Mouse (Mus musculus) heart, embryonic 16.5 days (tissue): ENCODE results near the gene Hamp2. TPM values are rescaled to one million over a fixed set of nuclear protein-coding genes. Genes with fewer than 3 reads are reported as not detected.
"Not testable (repeated sequence)": the region's sequence is repeated elsewhere in the genome, so short reads cannot be mapped to it uniquely, and the experiment has no call there.

ENCODE experiments used
- ATAC-seq: fragments of 200-750 bp; cut with Nextera tagmentation; replicated peaks from 2 replicates; pipeline ENCODE4 v1.8.0; 2017; ENCODE audit warnings: moderate number of reproducible peaks; ENCODE audit not compliant: insufficient read depth, low FRiP score; ENCODE audit errors: extremely low read depth
- H3K27ac ChIP-seq: fragments of 300-500 bp; sonication (generic); 2 replicates; pipeline ENCODE4 v1.5.1; 2014; ENCODE audit warnings: mild to moderate bottlenecking, low read length, control low read depth, moderate library complexity
- H3K27me3 ChIP-seq: fragments of 300-500 bp; sonication (generic); 2 replicates; pipeline ENCODE4 v1.6.1; 2014; ENCODE audit warnings: low read length, mixed read lengths; ENCODE audit not compliant: control insufficient read depth, insufficient read depth
- H3K36me3 ChIP-seq: fragments of 300-500 bp; sonication (generic); 2 replicates; pipeline ENCODE4 v1.6.1; 2014; ENCODE audit not compliant: control insufficient read depth, insufficient read depth
- H3K4me1 ChIP-seq: fragments of 300-500 bp; sonication (generic); 2 replicates; pipeline ENCODE4 v1.6.1; 2014; ENCODE audit warnings: low read length, mixed read lengths; ENCODE audit not compliant: control insufficient read depth, insufficient read depth
- H3K4me2 ChIP-seq: fragments of 300-500 bp; sonication (generic); 2 replicates; pipeline ENCODE4 v1.6.1; 2014; ENCODE audit warnings: low read depth, mild to moderate bottlenecking, control low read depth, low read length
- H3K4me3 ChIP-seq: fragments of 300-500 bp; sonication (generic); 2 replicates; pipeline ENCODE4 v1.5.1; 2014; ENCODE audit warnings: mild to moderate bottlenecking, control low read depth, low read length
- H3K9ac ChIP-seq: fragments of 300-500 bp; sonication (generic); 2 replicates; pipeline ENCODE4 v1.6.1; 2014; ENCODE audit warnings: low read length, control low read depth
- H3K9me3 ChIP-seq: fragments of 300-500 bp; sonication (generic); replicated peaks from 2 replicates; pipeline ENCODE4 v1.6.1; 2016; ENCODE audit warnings: low read length; ENCODE audit not compliant: control insufficient read depth
- WGBS: fragments of 180-500 bp; shearing (Covaris S2); extraction: QIAGEN DNeasy Blood & Tissue Kit; methylation state at CpG from one replicate; pipeline ENCODE4 v1.1.7; 2014; 5-methylcytosine and 5-hydroxymethylcytosine counted together
- polyA plus RNA-seq: library from polyadenylated mRNA; unstranded; fragments of >200 nt; fragmentation: Nextera tagmentation; extraction: Ambion mirVana; gene quantifications from 2 replicates; pipeline ENCODE4 v1.2.1, GENCODE M21; 2015

Hamp2 gene
- polyA plus RNA-seq, 1 experiment from 2014 or later, result not detected

- WGBS, result 57% methylated on average over 2 of the region's 2 CpGs
- not testable (repeated sequence) for ATAC-seq, H3K27me3 ChIP-seq, H3K4me1 ChIP-seq, H3K9ac ChIP-seq, H3K27ac ChIP-seq, H3K4me3 ChIP-seq, H3K9me3 ChIP-seq, H3K36me3 ChIP-seq, H3K4me2 ChIP-seq
Observed at GRCm38 (mm10) chr7:30944706-30945105, 20.2 kb upstream of the Hamp2 start.

- WGBS, result 62% methylated on average over 9 of the region's 9 CpGs
- H3K27me3 ChIP-seq, result no peaks in the 10 kb centered on the region
- no peak within 1 kb of the TSS for H3K27ac ChIP-seq
- no peaks in the 10 kb centered on the region for H3K9me3 ChIP-seq
- peaks cover 5% of the 10 kb centered on the region for H3K36me3 ChIP-seq
- no peak within 1 kb of the TSS for H3K9ac ChIP-seq
- no peak within 1 kb of the TSS for H3K4me3 ChIP-seq
- no peak within 1 kb of the TSS for H3K4me2 ChIP-seq
- no peak for ATAC-seq
- no peaks in the 10 kb centered on the region for H3K4me1 ChIP-seq
Observed at GRCm38 (mm10) chr7:30943909-30944635, 19.6 kb upstream of the Hamp2 start, which contains the start of gene Hamp. Gene Hamp (minus strand): TSS chr7:30944032.

GRCm38 (mm10) chr7:30942365-30942764, 17.9 kb upstream of the Hamp2 start:
- ATAC-seq, H3K27me3 ChIP-seq, H3K9me3 ChIP-seq, H3K4me1 ChIP-seq, H3K9ac ChIP-seq, H3K36me3 ChIP-seq, H3K4me2 ChIP-seq, H3K4me3 ChIP-seq, H3K27ac ChIP-seq: not testable (repeated sequence)
- 60% methylated on average over 2 of the region's 3 CpGs for WGBS

- 57% methylated on average over 1 of the region's 1 CpGs for WGBS
- not testable (repeated sequence) for H3K9ac ChIP-seq, H3K4me2 ChIP-seq, H3K4me1 ChIP-seq, H3K36me3 ChIP-seq, H3K4me3 ChIP-seq, H3K9me3 ChIP-seq, ATAC-seq, H3K27me3 ChIP-seq, H3K27ac ChIP-seq
Observed at GRCm38 (mm10) chr7:30940070-30940469, 15.6 kb upstream of the Hamp2 start.

- WGBS, result 65% methylated on average over 6 of the region's 6 CpGs
- not testable (repeated sequence) for H3K9me3 ChIP-seq, H3K9ac ChIP-seq, H3K36me3 ChIP-seq, ATAC-seq, H3K4me3 ChIP-seq, H3K27me3 ChIP-seq, H3K27ac ChIP-seq, H3K4me2 ChIP-seq, H3K4me1 ChIP-seq
Observed at GRCm38 (mm10) chr7:30935422-30936099, 11.1 kb upstream of the Hamp2 start.

GRCm38 (mm10) chr7:30924071-30924470, 410 bp downstream of the Hamp2 start:
- 42% methylated on average over 3 of the region's 3 CpGs for WGBS
- Histone ChIP-seq H3K4me3 (no peak overlapping the region), H3K9ac (no peak overlapping the region), H3K27me3 (no peaks in the 10 kb centered on the region), H3K36me3 (no peaks in the 10 kb centered on the region), H3K4me1 (no peaks in the 10 kb centered on the region), H3K9me3 (no peaks in the 10 kb centered on the region), H3K4me2 (no peak overlapping the region), H3K27ac (no peak overlapping the region)
- no peak for ATAC-seq

- not testable (repeated sequence) for H3K4me1 ChIP-seq, H3K9ac ChIP-seq, H3K27me3 ChIP-seq, H3K9me3 ChIP-seq, H3K36me3 ChIP-seq, H3K4me2 ChIP-seq, H3K4me3 ChIP-seq, ATAC-seq, H3K27ac ChIP-seq
- 34% methylated on average over 3 of the region's 3 CpGs for whole genome bisulfite sequencing
Observed at GRCm38 (mm10) chr7:30922490-30922889, 2.0 kb downstream of the Hamp2 start.

DNA sequence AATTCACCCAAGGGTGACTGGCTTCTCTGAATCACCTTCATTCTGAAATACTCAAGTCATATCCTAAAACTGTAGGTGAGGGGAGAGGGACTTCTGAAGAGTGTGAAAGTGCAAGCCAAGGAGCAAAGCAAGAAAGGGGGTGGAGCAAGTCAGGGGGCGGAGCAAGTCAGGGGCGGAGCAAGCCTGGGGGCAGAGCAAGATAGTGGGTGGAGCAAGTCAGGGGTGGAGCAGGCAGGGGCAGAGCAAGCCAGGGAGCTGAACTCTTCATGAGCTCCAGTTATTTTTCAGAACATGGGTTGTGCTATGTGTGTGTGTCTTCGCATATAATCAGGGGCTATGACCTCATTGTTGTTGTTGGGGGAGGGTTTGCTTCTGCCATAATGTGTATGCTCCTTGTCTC, 4.3 kb downstream of the Hamp2 start:
- no peaks in the 10 kb centered on the region for H3K36me3 ChIP-seq
- H3K27ac ChIP-seq, result no peak overlapping the region
- no peak overlapping the region for H3K4me3 ChIP-seq
- H3K4me1 ChIP-seq, result no peaks in the 10 kb centered on the region
- no peak overlapping the region for H3K4me2 ChIP-seq
- H3K27me3 ChIP-seq, result no peaks in the 10 kb centered on the region; the same call in 1 of the 2 replicates
- ATAC-seq, result no peak
- H3K9ac ChIP-seq, result no peak overlapping the region
- 57% methylated on average over 3 of the region's 3 CpGs for WGBS
- H3K9me3 ChIP-seq, result no peaks in the 10 kb centered on the region

- no peaks in the 10 kb centered on the region; the same call in 1 of the 2 replicates for H3K27me3 ChIP-seq
- no peak overlapping the region for H3K4me2 ChIP-seq
- H3K4me3 ChIP-seq, result no peak overlapping the region
- no peaks in the 10 kb centered on the region for H3K9me3 ChIP-seq
- H3K9ac ChIP-seq, result no peak overlapping the region
- WGBS, result 49% methylated on average over 4 of the region's 4 CpGs
- ATAC-seq, result no peak
- H3K36me3 ChIP-seq, result no peaks in the 10 kb centered on the region
- no peak overlapping the region for H3K27ac ChIP-seq
- H3K4me1 ChIP-seq, result no peaks in the 10 kb centered on the region; the same call in 1 of the 2 replicates
Observed at GRCm38 (mm10) chr7:30917219-30917618, 7.3 kb downstream of the Hamp2 start.
